Comparison of ENCODE assay signal across 19 mouse cellular contexts in genomic region chr8:75060022-75060421, GRCm38 (mm10). TPM values are rescaled to one million over a fixed set of nuclear protein-coding genes. Genes with fewer than 3 reads are reported as not detected.
DNase-seq lines count a peak whose midpoint lies in the region; ATAC-seq lines count a peak whose summit lies in the region.
"Had no signal": no experiment of that assay in that cellular context is flagged by ENCODE, and none has a peak within 500 bp of the region (broad histone marks: within the 10 kb centered on the region; RNA-seq: fewer than 3 reads in every experiment).

No protein-coding gene starts in this region.

- ATAC-seq in midbrain, embryonic 13.5 days: no peak
- ATAC-seq in midbrain, embryonic 15.5 days (replicated peaks): no peak
- ATAC-seq in activated CD4-positive, CD25-positive, alpha-beta regulatory T cell, adult 4 months: peak; percentile 59
- ATAC-seq in inflammation-experienced regulatory T-cells, adult 6 months: peak; percentile 67
- no peak for ATAC-seq in forebrain, embryonic 12.5 days (ENCODE audit: low FRiP score)
- ATAC-seq: forebrain, embryonic 14.5 days; forebrain, embryonic 16.5 days had no signal

- no peaks in the 10 kb centered on the region for H3K9me3 ChIP-seq in midbrain, embryonic 13.5 days
- H3K9me3 ChIP-seq in midbrain, embryonic 15.5 days: no peaks in the 10 kb centered on the region
- no peaks in the 10 kb centered on the region for H3K9me3 ChIP-seq in forebrain, embryonic 12.5 days
- H3K9me3 ChIP-seq: embryonic facial prominence, embryonic 13.5 days; embryonic facial prominence, embryonic 15.5 days had no signal

- H3K27ac ChIP-seq in midbrain, embryonic 13.5 days: no peak overlapping the region
- H3K27ac ChIP-seq in midbrain, embryonic 15.5 days: no peak overlapping the region
- no peak overlapping the region for H3K27ac ChIP-seq in forebrain, embryonic 12.5 days
- H3K27ac ChIP-seq: embryonic facial prominence, embryonic 13.5 days; embryonic facial prominence, embryonic 15.5 days had no signal

- no peak overlapping the region for H3K4me2 ChIP-seq in midbrain, embryonic 13.5 days (replicated peaks)
- H3K4me2 ChIP-seq in midbrain, embryonic 15.5 days: no peak overlapping the region
- H3K4me2 ChIP-seq in forebrain, embryonic 12.5 days: no peak overlapping the region
- H3K4me2 ChIP-seq: embryonic facial prominence, embryonic 13.5 days; embryonic facial prominence, embryonic 15.5 days had no signal

- WGBS in midbrain, embryonic 13.5 days: 85% methylated on average over 6 of the region's 6 CpGs
- WGBS in midbrain, embryonic 15.5 days: 82% methylated on average over 6 of the region's 6 CpGs
- WGBS in forebrain, embryonic 12.5 days: 82% methylated on average over 6 of the region's 6 CpGs

- H3K9ac ChIP-seq in midbrain, embryonic 13.5 days (replicated peaks): 0 out of 2 replicates have a peak overlapping the region, but pooled peaks have one; percentile 4
- H3K9ac ChIP-seq in midbrain, embryonic 15.5 days: no peak overlapping the region
- H3K9ac ChIP-seq in forebrain, embryonic 12.5 days: no peak overlapping the region
- H3K9ac ChIP-seq: embryonic facial prominence, embryonic 13.5 days; embryonic facial prominence, embryonic 15.5 days had no signal

- DNase-seq in cerebellum, postnatal 25 days: no peak
- DNase-seq: adrenal gland, adult 8-10 months; adrenal gland, postnatal 14 days; adrenal gland, postnatal 36 days; cerebellum, adult 11-12 months; cerebellum, adult 2 months; cerebellum, adult 9-10 months; cerebellum, postnatal 10 days; cerebellum, postnatal 36 days; embryo, embryonic 11 days had no signal

- H3K4me3 ChIP-seq in midbrain, embryonic 13.5 days (replicated peaks): no peak overlapping the region
- no peak overlapping the region for H3K4me3 ChIP-seq in midbrain, embryonic 15.5 days
- no peak overlapping the region for H3K4me3 ChIP-seq in forebrain, embryonic 12.5 days (replicated peaks)
- H3K4me3 ChIP-seq: embryonic facial prominence, embryonic 13.5 days; embryonic facial prominence, embryonic 15.5 days had no signal

- H3K27me3 ChIP-seq in midbrain, embryonic 13.5 days: no peaks in the 10 kb centered on the region
- no peaks in the 10 kb centered on the region for H3K27me3 ChIP-seq in midbrain, embryonic 15.5 days (replicated peaks)
- no peaks in the 10 kb centered on the region for H3K27me3 ChIP-seq in forebrain, embryonic 12.5 days
- H3K27me3 ChIP-seq: embryonic facial prominence, embryonic 13.5 days; embryonic facial prominence, embryonic 15.5 days had no signal

- no peaks in the 10 kb centered on the region for H3K4me1 ChIP-seq in midbrain, embryonic 13.5 days (replicated peaks)
- H3K4me1 ChIP-seq in midbrain, embryonic 15.5 days: no peaks in the 10 kb centered on the region
- H3K4me1 ChIP-seq in forebrain, embryonic 12.5 days: no peaks in the 10 kb centered on the region
- H3K4me1 ChIP-seq: embryonic facial prominence, embryonic 13.5 days; embryonic facial prominence, embryonic 15.5 days had no signal

- peaks cover 14% of the 10 kb centered on the region for H3K36me3 ChIP-seq in midbrain, embryonic 13.5 days
- 0 out of 2 replicates have a peak, but pooled peaks cover 2% of the 10 kb centered on the region for H3K36me3 ChIP-seq in midbrain, embryonic 15.5 days (replicated peaks)
- peaks cover 3% of the 10 kb centered on the region; the same call in 1 of the 2 replicates for H3K36me3 ChIP-seq in forebrain, embryonic 12.5 days (replicated peaks)

RNA-seq across cellular contexts. Expression of gene Tom1, which starts 26.5 kb away (rescaled TPM):
- 21.0 and 22.7 TPM in 2 replicates for polyA plus RNA-seq in midbrain, embryonic 13.5 days (2015; fragmentation: Nextera tagmentation; extraction: Ambion mirVana)
- 32.0 and 34.3 TPM in 2 replicates for polyA plus RNA-seq in midbrain, embryonic 15.5 days (2015; fragmentation: Nextera tagmentation; extraction: Ambion mirVana)
- 10 to 100 TPM; 14.3 to 14.7 TPM for polyA plus RNA-seq in activated CD4-positive, CD25-positive, alpha-beta regulatory T cell, adult 4 months (2017; shearing (Covaris generic))
- 10 to 100 TPM; 13.7 to 24.0 (median 15.1) TPM for polyA plus RNA-seq in inflammation-experienced regulatory T-cells, adult 6 months (2017; shearing (Covaris generic))
- polyA plus RNA-seq in forebrain, embryonic 12.5 days (2016; fragmentation: Nextera tagmentation; extraction: Ambion mirVana): 21.9 and 23.0 TPM in 2 replicates

RNA-seq across cellular contexts. Expression of gene Hmox1, which starts 33.4 kb away (rescaled TPM):
- 11.7 and 15.4 TPM in 2 replicates for polyA plus RNA-seq in midbrain, embryonic 13.5 days (2015; fragmentation: Nextera tagmentation; extraction: Ambion mirVana)
- 11.6 and 14.2 TPM in 2 replicates for polyA plus RNA-seq in midbrain, embryonic 15.5 days (2015; fragmentation: Nextera tagmentation; extraction: Ambion mirVana)
- polyA plus RNA-seq in activated CD4-positive, CD25-positive, alpha-beta regulatory T cell, adult 4 months (2017; shearing (Covaris generic)): 1 to 10 TPM; 2.4 to 5.2 TPM
- polyA plus RNA-seq in inflammation-experienced regulatory T-cells, adult 6 months (2017; shearing (Covaris generic)): 1 to 10 TPM; 6.3 to 8.2 (median 7.8) TPM
- polyA plus RNA-seq in forebrain, embryonic 12.5 days (2016; fragmentation: Nextera tagmentation; extraction: Ambion mirVana): 13.2 and 13.5 TPM in 2 replicates

RNA-seq across cellular contexts. Expression of gene Mcm5, which starts 49.3 kb away (rescaled TPM):
- 64.2 and 64.9 TPM in 2 replicates for polyA plus RNA-seq in midbrain, embryonic 13.5 days (2015; fragmentation: Nextera tagmentation; extraction: Ambion mirVana)
- polyA plus RNA-seq in midbrain, embryonic 15.5 days (2015; fragmentation: Nextera tagmentation; extraction: Ambion mirVana): 34.0 and 34.2 TPM in 2 replicates
- polyA plus RNA-seq in activated CD4-positive, CD25-positive, alpha-beta regulatory T cell, adult 4 months (2017; shearing (Covaris generic)): 10 to 100 TPM; 37.6 to 60.5 TPM
- 10 to 100 TPM; 32.1 to 95.9 (median 36.2) TPM for polyA plus RNA-seq in inflammation-experienced regulatory T-cells, adult 6 months (2017; shearing (Covaris generic))
- polyA plus RNA-seq in forebrain, embryonic 12.5 days (2016; fragmentation: Nextera tagmentation; extraction: Ambion mirVana): 189 and 190 TPM in 2 replicates

Comparison
In these comparisons a context has a peak if more than half of its experiments do, and no peak if none do; other contexts are left out.
1. ATAC-seq: peak in activated CD4-positive, CD25-positive, alpha-beta regulatory T cell, adult 4 months (single experiment) and inflammation-experienced regulatory T-cells, adult 6 months (single experiment); none in midbrain, embryonic 13.5 days (single experiment), midbrain, embryonic 15.5 days (single experiment) and forebrain, embryonic 12.5 days (single experiment).